Mouse (Mus musculus) heart, postnatal 10 days (tissue): ENCODE measurements at regions not wholly inside any gene's neighbourhood (a gene's known extent, or its start where the extent isn't known, plus 50 kb on each side); places are given as distances from the start of the nearest gene placed in this dataset.

ENCODE experiments used
- DNase-seq, 2 experiments: peaks; one replicate each; pipeline ENCODE4 v3.0.0; 2021
- intact Hi-C: fragments of 180-260 bp; cut with DNase I; formaldehyde crosslinking; loops from one replicate; pipeline ENCODE4 v1.15.1; 2025

DNA sequence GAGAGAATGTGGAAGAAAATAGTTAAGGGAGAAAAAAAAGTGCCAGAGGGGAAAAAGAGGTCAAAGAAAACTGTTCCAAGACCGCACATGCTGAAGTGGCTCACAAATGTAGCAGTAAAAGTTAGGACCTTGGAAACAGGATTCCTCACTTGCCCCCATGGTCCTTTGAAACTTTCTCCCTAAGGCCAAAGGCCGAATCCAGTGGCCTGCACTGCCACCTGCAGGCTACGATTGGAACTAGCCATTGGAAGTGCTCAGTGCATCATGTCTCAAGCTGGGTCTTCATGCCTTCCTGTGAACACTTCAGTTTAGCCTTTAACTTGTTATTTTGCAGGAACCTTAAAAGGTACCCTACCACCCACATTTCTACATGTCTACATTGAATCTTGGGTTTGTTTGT is 56.3 kb upstream of the Mctp2 start:
- peak; percentile 60 to 81 for DNase-seq
- intact Hi-C loops: loop anchor here (1.0 kb wide), 1 partner anchor 122 kb away; no protein-coding TSS in a partner anchor

DNA sequence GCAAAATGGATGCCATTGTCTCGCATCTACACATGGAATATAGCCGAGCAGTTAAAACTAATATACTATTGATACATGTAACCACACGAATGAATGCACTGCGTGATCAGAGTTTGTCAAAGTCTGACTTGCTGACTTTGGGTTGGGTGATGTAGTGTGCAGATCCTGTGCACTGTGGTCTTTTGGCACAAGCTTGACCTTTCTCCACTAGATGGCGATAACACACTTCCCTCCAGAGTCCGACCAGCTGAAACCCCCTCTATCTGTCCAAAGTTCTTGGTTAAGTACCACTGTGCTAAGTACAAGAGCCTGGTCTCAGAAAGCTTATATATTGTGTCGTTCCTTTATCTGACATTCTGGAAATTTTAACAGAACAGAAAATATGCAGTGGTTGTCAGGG is 84.9 kb upstream of the Mctp2 start:
- peak in 1 of 2 experiments; percentile 44 for DNase-seq
- intact Hi-C loops: no loop called here

DNA sequence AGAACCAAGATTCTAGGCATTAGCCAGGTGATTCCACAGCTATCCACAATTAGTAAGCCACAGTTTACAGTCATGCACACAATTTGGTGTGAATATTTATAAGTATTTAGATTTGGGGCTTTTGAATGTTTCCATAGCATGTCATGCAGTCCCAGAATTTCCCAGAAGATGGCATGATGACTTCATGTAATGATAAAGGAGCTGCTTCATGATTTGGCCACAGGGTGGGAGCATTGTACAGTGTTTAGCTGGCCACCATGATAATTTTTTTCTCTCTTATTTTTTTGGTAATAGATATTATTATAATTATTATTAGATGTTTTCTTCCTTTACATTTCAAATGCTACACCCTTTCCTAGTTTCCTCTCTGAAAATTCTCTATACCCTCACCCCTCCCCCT is 93.6 kb upstream of the Mctp2 start:
- peak; percentile 67 to 80 for DNase-seq
- intact Hi-C loops: loop anchor here (1.0 to 10.0 kb wide), 6 partner anchors 117 to 1247 kb away; no protein-coding TSS in a partner anchor

DNA sequence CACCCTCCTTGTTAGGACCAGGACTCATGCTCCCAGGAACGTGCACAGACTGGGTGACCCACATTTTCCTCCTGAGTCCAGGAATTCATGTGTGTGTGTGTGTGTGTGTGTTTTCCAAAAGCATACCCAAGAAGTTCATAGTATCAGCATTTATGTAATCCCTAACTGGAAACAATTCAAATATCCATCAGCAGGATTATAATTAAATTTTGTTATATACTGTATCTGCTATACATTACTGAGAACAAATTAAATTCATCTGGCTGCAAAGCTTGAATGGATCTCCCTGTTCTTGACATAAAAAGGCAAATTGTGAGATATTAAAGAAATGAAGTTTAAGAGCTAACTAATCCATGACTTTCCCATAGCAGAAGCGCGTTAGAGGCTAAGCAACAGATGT is 99.7 kb upstream of the Mctp2 start:
- no peak for DNase-seq
- intact Hi-C loops: loop anchor here (10.0 kb wide), 1 partner anchor 709 kb away; no protein-coding TSS in a partner anchor

GRCm38 (mm10) chr7:72408409-72408986 is 102.1 kb upstream of the Mctp2 start:
- intact Hi-C loops: loop anchor here (10.0 kb wide), 1 partner anchor 706 kb away; no protein-coding TSS in a partner anchor

GRCm38 (mm10) chr7:72438552-72438951 is 132.1 kb upstream of the Mctp2 start:
- peak; percentile 53 to 62 for DNase-seq
- intact Hi-C loops: no loop called here

More at GRCm38 (mm10) chr7:72408409-72408986, 102.1 kb upstream of the Mctp2 start:
- no peak for DNase-seq

DNA sequence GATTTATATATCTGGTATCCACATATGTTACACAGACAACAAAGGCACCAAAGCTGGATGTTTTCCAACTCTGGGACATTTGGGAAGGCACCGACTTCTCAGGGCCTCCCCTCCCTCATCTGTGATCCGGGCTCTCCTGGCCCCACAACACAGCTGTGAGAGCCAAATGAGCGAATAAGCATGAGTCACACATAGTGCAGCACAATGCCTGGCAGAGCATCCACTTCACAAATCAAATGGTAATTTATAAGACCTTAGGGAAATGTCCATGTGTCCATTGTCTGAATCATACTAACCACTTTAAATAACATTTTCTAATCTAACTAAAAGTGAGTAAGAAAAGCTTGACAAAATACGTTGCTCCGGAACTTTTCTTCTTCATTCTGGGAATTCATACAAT is 135.6 kb upstream of the Mctp2 start:
- peak; percentile 45 to 51 for DNase-seq
- intact Hi-C loops: no loop called here

GRCm38 (mm10) chr7:72444016-72444415 is 137.6 kb upstream of the Mctp2 start:
- intact Hi-C loops: no loop called here
- DNase-seq: no peak

DNA sequence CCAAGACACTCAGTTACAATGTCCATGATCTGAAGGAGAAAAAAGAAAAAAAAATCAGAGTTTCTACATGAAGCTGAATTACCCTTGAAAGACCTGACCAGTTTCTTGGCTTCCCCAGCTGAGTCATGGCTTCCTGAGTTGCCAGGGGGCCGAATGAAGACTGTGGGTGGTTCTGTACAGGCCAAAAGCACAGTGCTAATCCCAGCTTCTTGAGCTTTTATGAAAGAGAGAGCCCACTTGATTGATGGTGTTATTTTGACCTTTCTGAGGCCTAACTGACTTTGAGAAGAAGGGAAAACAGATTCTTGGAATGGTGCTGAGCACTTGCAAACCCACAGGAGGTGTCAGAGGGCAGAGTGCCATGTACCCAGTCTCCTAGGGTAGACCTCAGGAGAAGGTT is 138.4 kb upstream of the Mctp2 start:
- no peak for DNase-seq
- intact Hi-C loops: no loop called here

GRCm38 (mm10) chr7:72446911-72447310 is 140.5 kb upstream of the Mctp2 start:
- intact Hi-C loops: no loop called here

GRCm38 (mm10) chr7:72462978-72463377 is 156.6 kb upstream of the Mctp2 start:
- intact Hi-C loops: no loop called here
- DNase-seq: no peak

More at GRCm38 (mm10) chr7:72446911-72447310, 140.5 kb upstream of the Mctp2 start:
- peak; percentile 16 to 22 for DNase-seq

GRCm38 (mm10) chr7:72464658-72465057 is 158.2 kb upstream of the Mctp2 start:
- DNase-seq: no peak
- intact Hi-C loops: no loop called here

GRCm38 (mm10) chr7:72469691-72470090 is 163.3 kb upstream of the Mctp2 start:
- intact Hi-C loops: no loop called here
- no peak for DNase-seq

DNA sequence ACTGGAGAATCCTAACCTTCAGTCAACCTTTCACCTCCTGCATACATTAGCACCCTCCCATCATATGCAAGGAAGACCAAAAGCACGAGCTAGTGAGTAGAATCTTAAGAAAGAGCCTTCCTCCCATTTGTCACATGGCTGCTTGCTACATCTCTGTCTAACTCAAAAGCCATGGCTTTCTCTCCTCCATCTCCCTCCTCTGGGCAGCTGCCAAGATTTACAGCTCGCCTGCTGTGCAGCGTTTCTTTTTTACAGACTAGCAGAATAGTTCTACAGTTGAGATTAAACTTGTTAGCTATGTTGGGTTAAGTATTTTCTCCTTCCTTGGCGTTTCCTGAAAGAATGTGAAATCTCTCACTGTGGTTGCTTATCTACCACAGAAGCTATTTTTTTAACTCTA is 168.3 kb upstream of the Mctp2 start:
- DNase-seq: peak; percentile 43 to 47
- intact Hi-C loops: no loop called here

- no peak for DNase-seq
- intact Hi-C loops: no loop called here
Observed at GRCm38 (mm10) chr7:72478936-72479335, 172.5 kb upstream of the Mctp2 start.

- intact Hi-C loops: no loop called here
- DNase-seq: no peak
Observed at GRCm38 (mm10) chr7:72481275-72481674, 174.9 kb upstream of the Mctp2 start.

GRCm38 (mm10) chr7:72490161-72490560 is 183.8 kb upstream of the Mctp2 start:
- intact Hi-C loops: no loop called here
- no peak for DNase-seq

DNA sequence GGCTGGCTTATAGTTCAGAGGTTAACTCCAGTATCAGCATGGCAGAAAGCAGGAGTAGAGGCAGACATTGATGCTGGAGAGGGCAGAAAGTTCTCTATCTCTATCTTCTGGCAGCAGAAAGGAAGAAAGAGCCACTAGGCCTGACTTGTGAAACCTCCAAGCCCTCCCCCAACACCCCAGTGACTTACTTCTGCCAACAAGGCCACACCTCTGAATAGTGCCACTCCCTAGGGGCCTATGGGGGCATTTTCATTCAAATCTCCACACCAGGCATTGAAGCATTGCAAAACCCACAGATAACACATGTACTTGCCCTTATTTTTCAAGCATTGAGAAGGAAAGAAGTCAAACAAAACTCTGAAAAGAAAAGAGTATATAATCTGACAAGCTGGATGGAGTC is 186.9 kb upstream of the Mctp2 start:
- no peak for DNase-seq
- intact Hi-C loops: no loop called here

GRCm38 (mm10) chr7:72496933-72497631 is 190.7 kb upstream of the Mctp2 start:
- DNase-seq: no peak
- intact Hi-C loops: no loop called here

GRCm38 (mm10) chr7:72498562-72499230 is 192.3 kb upstream of the Mctp2 start:
- DNase-seq: peak; percentile 53 to 64
- intact Hi-C loops: no loop called here

GRCm38 (mm10) chr7:72499788-72500187 is 193.4 kb upstream of the Mctp2 start:
- intact Hi-C loops: no loop called here
- DNase-seq: no peak

- intact Hi-C loops: no loop called here
- no peak for DNase-seq
Observed at GRCm38 (mm10) chr7:72500190-72500589, 193.8 kb upstream of the Mctp2 start.
